28 mouse cellular contexts compared by ENCODE assay signal in genomic region chr2:162884101-162884500, GRCm38 (mm10). TPM values are rescaled to one million over a fixed set of nuclear protein-coding genes. Genes with fewer than 3 reads are reported as not detected.
DNase-seq lines count a peak whose midpoint lies in the region; ATAC-seq lines count a peak whose summit lies in the region.
"Had no signal": no experiment of that assay in that cellular context is flagged by ENCODE, and none has a peak within 500 bp of the region (broad histone marks: within the 10 kb centered on the region; RNA-seq: fewer than 3 reads in every experiment).

No protein-coding gene starts in this region.

- H3K27me3 ChIP-seq in heart, embryonic 11.5 days (ENCODE audit: control insufficient read depth, insufficient read depth, low read length): no peaks in the 10 kb centered on the region
- no peaks in the 10 kb centered on the region for H3K27me3 ChIP-seq in midbrain, embryonic 14.5 days (ENCODE audit: control insufficient read depth, insufficient read depth, low read length)
- H3K27me3 ChIP-seq: embryonic facial prominence, embryonic 13.5 days; embryonic facial prominence, embryonic 15.5 days; forebrain, embryonic 12.5 days had no signal

- no peak for DNase-seq in frontal cortex, postnatal 25 days (ENCODE audit: low spot score in 2 of 2)
- DNase-seq in heart, adult 11 months: peak; percentile 49
- DNase-seq in brain, adult 2 months (ENCODE audit: low read depth, low spot score): peak; percentile 80
- no peak for DNase-seq in midbrain, embryonic 14.5 days
- DNase-seq: adrenal gland, adult 8-10 months; adrenal gland, postnatal 14 days; adrenal gland, postnatal 36 days; B cell, adult 2 months; cerebellum, adult 11 months; cerebellum, adult 18-20 months; cerebellum, adult 8-10 months; cerebellum, adult 9-11 months; cerebellum, postnatal 14 days; cerebellum, postnatal 36 days; embryo, embryonic 11 days had no signal

- H3K9me3 ChIP-seq in heart, embryonic 11.5 days (replicated peaks; ENCODE audit: control insufficient read depth, low read length): no peaks in the 10 kb centered on the region
- no peaks in the 10 kb centered on the region for H3K9me3 ChIP-seq in midbrain, embryonic 14.5 days (ENCODE audit: control insufficient read depth, low read length)
- H3K9me3 ChIP-seq: embryonic facial prominence, embryonic 13.5 days; embryonic facial prominence, embryonic 15.5 days; forebrain, embryonic 10.5 days; forebrain, embryonic 12.5 days had no signal

- no peak overlapping the region for H3K4me2 ChIP-seq in heart, embryonic 11.5 days
- H3K4me2 ChIP-seq in midbrain, embryonic 14.5 days (ENCODE audit: low read length): no peak overlapping the region
- H3K4me2 ChIP-seq: embryonic facial prominence, embryonic 13.5 days; embryonic facial prominence, embryonic 15.5 days; forebrain, embryonic 12.5 days had no signal

- H3K36me3 ChIP-seq in heart, embryonic 11.5 days (ENCODE audit: control insufficient read depth, insufficient read depth, low read length): no peaks in the 10 kb centered on the region
- no peaks in the 10 kb centered on the region for H3K36me3 ChIP-seq in midbrain, embryonic 14.5 days (ENCODE audit: control insufficient read depth, insufficient read depth, low read length)
- H3K36me3 ChIP-seq: embryonic facial prominence, embryonic 13.5 days; embryonic facial prominence, embryonic 15.5 days; forebrain, embryonic 10.5 days; forebrain, embryonic 12.5 days; G1E had no signal

- H3K27ac ChIP-seq in heart, embryonic 11.5 days (ENCODE audit: low read depth, low read length): no peak overlapping the region
- no peak overlapping the region for H3K27ac ChIP-seq in midbrain, embryonic 14.5 days (replicated peaks; ENCODE audit: low read depth, low read length)
- H3K27ac ChIP-seq: embryonic facial prominence, embryonic 13.5 days; embryonic facial prominence, embryonic 15.5 days; forebrain, embryonic 10.5 days; forebrain, embryonic 12.5 days had no signal

- H3K9ac ChIP-seq in heart, embryonic 11.5 days (ENCODE audit: low read depth, low read length): no peak overlapping the region
- no peak overlapping the region for H3K9ac ChIP-seq in midbrain, embryonic 14.5 days (replicated peaks; ENCODE audit: low read length)
- H3K9ac ChIP-seq: embryonic facial prominence, embryonic 13.5 days; embryonic facial prominence, embryonic 15.5 days; forebrain, embryonic 12.5 days had no signal

- ATAC-seq in frontal cortex, adult (ENCODE audit: low TSS enrichment): peak; percentile 42
- ATAC-seq in heart, embryonic 11.5 days (replicated peaks; ENCODE audit: insufficient number of reproducible peaks, low FRiP score, low TSS enrichment): no peak
- ATAC-seq in midbrain, embryonic 14.5 days (ENCODE audit: low FRiP score, low TSS enrichment): no peak
- ATAC-seq: activated CD4-positive, CD25-positive, alpha-beta regulatory T cell, adult 4 months; CD4-positive, CD25-positive, alpha-beta regulatory T cell, adult 4 months; forebrain, embryonic 14.5 days; forebrain, embryonic 16.5 days; Patski had no signal

- no peak overlapping the region for H3K4me3 ChIP-seq in heart, embryonic 11.5 days (ENCODE audit: low read depth, low read length)
- no peak overlapping the region for H3K4me3 ChIP-seq in midbrain, embryonic 14.5 days (replicated peaks; ENCODE audit: low read depth, low read length)
- H3K4me3 ChIP-seq: embryonic facial prominence, embryonic 13.5 days; embryonic facial prominence, embryonic 15.5 days; erythroblast, embryonic 14.5 days; forebrain, embryonic 10.5 days; forebrain, embryonic 12.5 days had no signal

- H3K4me1 ChIP-seq in heart, embryonic 11.5 days (ENCODE audit: control insufficient read depth, insufficient read depth, low read length): no peaks in the 10 kb centered on the region
- H3K4me1 ChIP-seq in midbrain, embryonic 14.5 days (ENCODE audit: control insufficient read depth, insufficient read depth, low read length): no peaks in the 10 kb centered on the region
- H3K4me1 ChIP-seq: embryonic facial prominence, embryonic 15.5 days; forebrain, embryonic 12.5 days had no signal

- 61% methylated on average over 2 of the region's 2 CpGs for WGBS in heart, embryonic 11.5 days (ENCODE audit: insufficient replicate concordance)
- WGBS in midbrain, embryonic 14.5 days: 70% methylated on average over 2 of the region's 2 CpGs

RNA-seq across cellular contexts. Expression of gene Srsf6, which starts 47.2 kb away (rescaled TPM):
- polyA plus RNA-seq in heart, embryonic 11.5 days (2014; fragmentation: Nextera tagmentation; extraction: Ambion mirVana): 155 and 164 TPM in 2 replicates
- polyA plus RNA-seq in midbrain, embryonic 14.5 days (2014; fragmentation: Nextera tagmentation; extraction: Ambion mirVana): 144 and 175 TPM in 2 replicates

RNA-seq across cellular contexts. Expression of gene L3mbtl1, which starts 59.2 kb away (rescaled TPM):
- polyA plus RNA-seq in heart, embryonic 11.5 days (2014; fragmentation: Nextera tagmentation; extraction: Ambion mirVana): not detected in 2 replicates
- 1.6 and 3.0 TPM in 2 replicates for polyA plus RNA-seq in midbrain, embryonic 14.5 days (2014; fragmentation: Nextera tagmentation; extraction: Ambion mirVana)
- polyA plus RNA-seq: erythroblast, embryonic 14.5 days; G1E had no signal

Comparison
In these comparisons a context has a peak if more than half of its experiments do, and no peak if none do; other contexts are left out.
1. DNase-seq: peak in heart, adult 11 months (single experiment) and brain, adult 2 months (single experiment); none in frontal cortex, postnatal 25 days (0 of 2) and midbrain, embryonic 14.5 days (single experiment).